Mouse (Mus musculus) olfactory bulb, adult 2 months (tissue): ENCODE data around the gene Lgals7.

Source experiments
- CTCF ChIP-seq: fragments of 200-500 bp; IDR thresholded peaks from 2 replicates; pipeline ENCODE4 v1.5.1; 2012; ENCODE audit warnings: low read depth, mild to moderate bottlenecking, low read length, moderate library complexity; ENCODE audit not compliant: insufficient read depth
- POLR2A ChIP-seq: fragments of 200-500 bp; IDR thresholded peaks from 2 replicates; pipeline ENCODE4 v1.6.1; 2012; ENCODE audit warnings: mild to moderate bottlenecking, low read depth, low read length, moderate library complexity; ENCODE audit not compliant: insufficient read depth

DNA sequence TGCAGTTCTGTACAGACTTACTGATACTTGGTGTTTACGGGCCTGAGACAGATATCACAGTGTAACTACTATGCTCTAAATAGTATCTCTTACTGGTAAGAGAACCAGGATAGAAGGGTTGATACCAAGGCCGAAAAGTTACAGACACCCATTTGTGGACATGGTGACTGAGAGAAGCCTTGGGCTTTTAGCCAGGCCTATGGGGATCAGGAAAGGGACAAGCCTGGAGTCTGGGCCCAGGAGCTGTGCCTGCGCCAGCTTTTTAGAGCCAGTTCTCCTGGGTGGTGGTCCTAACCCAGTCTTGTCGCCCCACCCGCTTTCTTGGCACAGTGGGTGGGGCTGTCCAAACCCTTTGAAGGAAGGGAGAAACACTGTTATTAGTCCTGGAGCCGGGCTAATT is 38.5 kb downstream of the Lgals7 start:
- TF ChIP-seq POLR2A (no peak), CTCF (no peak)
